Mouse (Mus musculus) stomach, postnatal 0 days (tissue): ENCODE measurements around the gene Bbs1.

Experiments used
- CTCF ChIP-seq: IDR thresholded peaks from 2 replicates; pipeline ENCODE4 v1.5.1; 2016; ENCODE audit warnings: antibody characterized with exemption, low read depth, mild to moderate bottlenecking, moderate library complexity
- EP300 ChIP-seq: optimal IDR thresholded peaks from 2 replicates; pipeline ENCODE3; 2016; ENCODE audit warnings: antibody characterized with exemption

GRCm38 (mm10) chr19:4905979-4906794 is at the start of gene Bbs1:
- TF ChIP-seq CTCF: no peak
- no peak for TF ChIP-seq EP300
